Mouse (Mus musculus): ENCODE data around the gene Cul1.
"Not testable (repeated sequence)": the region's sequence is repeated elsewhere in the genome, so short reads cannot be mapped to it uniquely, and the experiment has no call there.

Gene Cul1

GRCm38 (mm10) chr6:47453098-47453497 is at the start of gene Cul1:
Gene Cul1 (plus strand): TSS chr6:47453398.
- no peak for DNase-seq (ENCODE audit: low spot score in 2 of 2)

- no peak for DNase-seq (ENCODE audit: low spot score in 2 of 2)
Observed at GRCm38 (mm10) chr6:47404419-47405382, 48.5 kb upstream of the Cul1 start.

- no peak for DNase-seq (ENCODE audit: low spot score in 2 of 2)
Observed at GRCm38 (mm10) chr6:47412886-47413606, 40.2 kb upstream of the Cul1 start.

- no peak for DNase-seq (ENCODE audit: low spot score in 2 of 2)
Observed at GRCm38 (mm10) chr6:47413656-47414055, 39.5 kb upstream of the Cul1 start.

- DNase-seq (ENCODE audit: low spot score in 2 of 2) = no peak
Observed at GRCm38 (mm10) chr6:47418691-47419090, 34.5 kb upstream of the Cul1 start.

GRCm38 (mm10) chr6:47420156-47420555 is 33.0 kb upstream of the Cul1 start:
- no peak for DNase-seq (ENCODE audit: low spot score in 2 of 2)

- DNase-seq (ENCODE audit: low spot score in 2 of 2) = no peak
Observed at GRCm38 (mm10) chr6:47421221-47421620, 32.0 kb upstream of the Cul1 start.

GRCm38 (mm10) chr6:47426136-47426535 is 27.1 kb upstream of the Cul1 start:
- no peak for DNase-seq (ENCODE audit: low spot score in 2 of 2)

GRCm38 (mm10) chr6:47426556-47426955 is 26.6 kb upstream of the Cul1 start:
- not testable (repeated sequence) for DNase-seq (ENCODE audit: low spot score in 2 of 2)

GRCm38 (mm10) chr6:47432795-47433194 is 20.4 kb upstream of the Cul1 start:
- not testable (repeated sequence) for DNase-seq (ENCODE audit: low spot score in 2 of 2)

GRCm38 (mm10) chr6:47440080-47440479 is 13.1 kb upstream of the Cul1 start:
- DNase-seq (ENCODE audit: low spot score in 2 of 2) = no peak

- no peak for DNase-seq (ENCODE audit: low spot score in 2 of 2)
Observed at GRCm38 (mm10) chr6:47447658-47448057, 5.5 kb upstream of the Cul1 start.

- DNase-seq (ENCODE audit: low spot score in 2 of 2) = peak; percentile 37 to 44
Observed at GRCm38 (mm10) chr6:47453522-47454130, 428 bp downstream of the Cul1 start.

GRCm38 (mm10) chr6:47454131-47454574 is 955 bp downstream of the Cul1 start:
- DNase-seq (ENCODE audit: low spot score in 2 of 2) = peak in 1 of 2 experiments; percentile 60

- DNase-seq (ENCODE audit: low spot score in 2 of 2) = peak; percentile 36 to 52
Observed at GRCm38 (mm10) chr6:47454575-47455571, 1.7 kb downstream of the Cul1 start.

GRCm38 (mm10) chr6:47455843-47456242 is 2.6 kb downstream of the Cul1 start:
- DNase-seq (ENCODE audit: low spot score in 2 of 2) = no peak

GRCm38 (mm10) chr6:47456853-47457252 is 3.7 kb downstream of the Cul1 start:
- DNase-seq (ENCODE audit: low spot score in 2 of 2) = no peak

GRCm38 (mm10) chr6:47465400-47465799 is 12.2 kb downstream of the Cul1 start:
- peak; percentile 8 to 29 for DNase-seq (ENCODE audit: low spot score in 2 of 2)

- DNase-seq (ENCODE audit: low spot score in 2 of 2) = no peak
Observed at GRCm38 (mm10) chr6:47466488-47466887, 13.3 kb downstream of the Cul1 start.

GRCm38 (mm10) chr6:47467058-47467457 is 13.9 kb downstream of the Cul1 start:
- no peak for DNase-seq (ENCODE audit: low spot score in 2 of 2)

- no peak for DNase-seq (ENCODE audit: low spot score in 2 of 2)
Observed at GRCm38 (mm10) chr6:47469760-47470159, 16.6 kb downstream of the Cul1 start.
